Mouse (Mus musculus) thymus, adult 2 months (tissue): ENCODE results near the gene Gab1.

Experiments
- CTCF ChIP-seq: fragments of 200-500 bp; IDR thresholded peaks from 2 replicates; pipeline ENCODE4 v1.5.1; 2012; ENCODE audit warnings: mild to moderate bottlenecking, control low read depth, low read length, moderate library complexity, borderline replicate concordance; ENCODE audit not compliant: control insufficient read depth, poor library complexity, insufficient read depth; ENCODE audit errors: extremely low read depth
- POLR2A ChIP-seq: fragments of 200-500 bp; IDR thresholded peaks from 2 replicates; pipeline ENCODE4 v1.6.1; 2012; ENCODE audit warnings: mild to moderate bottlenecking, low read length, control low read depth, moderate library complexity; ENCODE audit not compliant: control insufficient read depth, poor library complexity, insufficient read depth; ENCODE audit errors: extremely low read depth

DNA sequence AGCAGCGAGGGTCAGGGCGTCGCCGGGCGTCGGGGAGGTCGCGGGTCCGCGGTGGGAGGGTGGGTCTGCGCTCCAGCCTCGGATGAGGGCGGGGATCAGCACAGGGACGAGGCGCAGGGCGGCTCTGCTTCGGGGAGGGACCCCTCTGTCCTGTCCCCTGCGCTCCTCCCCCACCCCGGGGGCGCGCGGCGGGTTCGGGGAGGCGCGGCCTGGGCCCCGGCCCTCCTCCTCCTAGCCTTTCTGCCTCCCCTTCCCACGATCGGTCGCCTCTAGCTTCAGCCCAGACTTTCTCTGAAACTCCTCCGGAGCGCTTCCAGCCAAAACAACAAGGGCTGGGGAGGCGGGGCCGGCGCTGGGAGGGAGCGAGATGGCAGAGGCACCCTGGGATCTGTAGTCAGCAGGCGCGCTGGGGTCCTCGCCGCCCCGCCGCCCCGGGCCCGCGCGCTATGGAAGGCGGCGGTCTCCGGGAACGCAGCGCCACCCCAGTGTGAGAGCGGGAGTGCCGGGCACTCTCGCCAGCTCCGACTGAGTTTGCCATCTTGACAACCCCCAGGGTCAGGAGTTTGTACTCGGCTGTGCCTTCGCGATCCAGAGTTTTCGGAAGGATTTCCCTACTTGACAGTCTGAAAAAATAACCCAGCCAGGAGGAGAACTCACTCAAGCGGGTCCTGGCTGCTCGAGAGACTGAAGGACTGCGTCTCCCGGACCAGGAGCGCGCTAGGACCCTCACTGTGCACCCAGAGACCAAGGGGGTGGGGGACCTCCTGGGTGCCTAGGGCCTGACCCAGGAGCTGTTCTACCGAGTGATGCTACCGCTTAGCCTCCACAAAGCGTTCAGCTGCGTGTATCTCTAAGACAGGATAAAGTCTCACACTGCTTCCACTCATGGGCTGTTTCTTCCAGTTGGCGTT, at the start of gene Gab1:
- TF ChIP-seq CTCF (no peak), POLR2A (no peak)
